8 mouse cellular contexts compared by ENCODE assay signal in genomic region chr16:95703958-95704357, GRCm38 (mm10). TPM values are rescaled to one million over a fixed set of nuclear protein-coding genes. Genes with fewer than 3 reads are reported as not detected.
DNase-seq lines count a peak whose midpoint lies in the region; ATAC-seq and TF ChIP-seq lines count a peak whose summit lies in the region.

No protein-coding gene starts in this region.

- 17% methylated on average over 8 of the region's 8 CpGs for WGBS in heart, adult 2 months
- 23% methylated on average over 8 of the region's 8 CpGs for WGBS in embryonic facial prominence, embryonic 14.5 days
- 38% methylated on average over 8 of the region's 8 CpGs for WGBS in hindbrain, embryonic 16.5 days

- ATAC-seq in embryonic facial prominence, embryonic 14.5 days (ENCODE audit: low read depth) = no peak
- ATAC-seq in hindbrain, embryonic 16.5 days = no peak

- peaks cover 12% of the 10 kb centered on the region for H3K79me2 ChIP-seq in heart, adult 2 months (replicated peaks; ENCODE audit: control insufficient read depth, insufficient read depth, low read length)

- no peak for TF ChIP-seq EP300 in heart, adult 2 months (IDR thresholded peaks at IDR 0.05; ENCODE audit: insufficient read depth, low read depth, low read length)

- intact Hi-C loops in heart, adult 2 months (cut with DNase I) = loop anchor here (2.0 to 5.0 kb wide), 5 partner anchors 47 to 159 kb away; no protein-coding TSS in a partner anchor
- intact Hi-C loops in heart, postnatal 14 days (cut with DNase I) = loop anchor here (2.0 to 5.0 kb wide), 4 partner anchors 55 to 247 kb away; no protein-coding TSS in a partner anchor

- H3K27me3 ChIP-seq in heart, adult 2 months (ENCODE audit: control insufficient read depth, insufficient read depth, low read length) = no peaks in the 10 kb centered on the region
- no peaks in the 10 kb centered on the region for H3K27me3 ChIP-seq in embryonic facial prominence, embryonic 14.5 days (replicated peaks; ENCODE audit: control insufficient read depth, insufficient read depth, low read length)
- H3K27me3 ChIP-seq in hindbrain, embryonic 16.5 days (replicated peaks; ENCODE audit: control insufficient read depth, insufficient read depth, low read length) = no peaks in the 10 kb centered on the region

- H3K4me1 ChIP-seq in heart, adult 2 months (ENCODE audit: control insufficient read depth, insufficient read depth, low read length) = peaks cover 15% of the 10 kb centered on the region
- peaks cover 24% of the 10 kb centered on the region for H3K4me1 ChIP-seq in embryonic facial prominence, embryonic 14.5 days (ENCODE audit: control insufficient read depth, insufficient read depth, low read length)
- H3K4me1 ChIP-seq in hindbrain, embryonic 16.5 days (ENCODE audit: control insufficient read depth, insufficient read depth, low read depth, low read length) = peaks cover 9% of the 10 kb centered on the region

- peaks cover 26% of the 10 kb centered on the region for H3K36me3 ChIP-seq in heart, adult 2 months (ENCODE audit: control insufficient read depth, insufficient read depth, low read length)
- H3K36me3 ChIP-seq in embryonic facial prominence, embryonic 14.5 days (ENCODE audit: control insufficient read depth, insufficient read depth, low read length) = peaks cover 28% of the 10 kb centered on the region
- H3K36me3 ChIP-seq in hindbrain, embryonic 16.5 days (ENCODE audit: control insufficient read depth, insufficient read depth, low read length) = no peaks in the 10 kb centered on the region

- TF ChIP-seq CTCF in heart, adult 2 months (IDR thresholded peaks at IDR 0.05) = no peak

- H3K4me3 ChIP-seq in heart, adult 2 months = peak overlapping the region; percentile 92
- H3K4me3 ChIP-seq in embryonic facial prominence, embryonic 14.5 days (ENCODE audit: low read depth, low read length) = peak overlapping the region; percentile 88
- peak overlapping the region; percentile 29 for H3K4me3 ChIP-seq in hindbrain, embryonic 16.5 days (ENCODE audit: low read length)

- H3K9ac ChIP-seq in heart, adult 2 months (ENCODE audit: low read depth, low read length) = peak overlapping the region; percentile 78
- H3K9ac ChIP-seq in embryonic facial prominence, embryonic 14.5 days (ENCODE audit: low read depth, low read length) = peak overlapping the region; percentile 53
- peak overlapping the region; percentile 37; the same call in 1 of the 2 replicates for H3K9ac ChIP-seq in hindbrain, embryonic 16.5 days (ENCODE audit: low read depth, low read length)

- H3K27ac ChIP-seq in heart, adult 2 months = peak overlapping the region; percentile 100
- 0 out of 2 replicates have a peak overlapping the region, but pooled peaks have one; percentile 95 for H3K27ac ChIP-seq in embryonic facial prominence, embryonic 14.5 days (replicated peaks; ENCODE audit: low read depth, low read length)
- H3K27ac ChIP-seq in hindbrain, embryonic 16.5 days (ENCODE audit: low read depth, low read length) = peak overlapping the region; percentile 6; the same call in 1 of the 2 replicates

- no peak for TF ChIP-seq POLR2A in heart, adult 2 months (IDR thresholded peaks at IDR 0.05; ENCODE audit: insufficient read depth, low read depth, low read length)

- peak overlapping the region; percentile 83 for H3K4me2 ChIP-seq in embryonic facial prominence, embryonic 14.5 days (ENCODE audit: low read depth, low read length)
- H3K4me2 ChIP-seq in hindbrain, embryonic 16.5 days (ENCODE audit: low read length) = peak overlapping the region; percentile 56

- no peaks in the 10 kb centered on the region for H3K9me3 ChIP-seq in embryonic facial prominence, embryonic 14.5 days (ENCODE audit: control insufficient read depth, low read length)
- no peaks in the 10 kb centered on the region for H3K9me3 ChIP-seq in hindbrain, embryonic 16.5 days (ENCODE audit: control insufficient read depth, low read length)

- peak; percentile 44 to 52 for DNase-seq in heart, adult 2 months
- DNase-seq in heart, postnatal 14 days = no peak
- DNase-seq in embryonic facial prominence, embryonic 14.5 days (ENCODE audit: low spot score) = no peak
- DNase-seq in lung, postnatal 14 days = peak; percentile 32
- DNase-seq in frontal cortex, adult 2 months (ENCODE audit: extremely low spot score in 1 of 2, low spot score in 1 of 2) = no peak
- DNase-seq in adrenal gland, adult 2 months = no peak
- no peak for DNase-seq in ovary, postnatal 10 days (ENCODE audit: low spot score)

RNA-seq across cellular contexts. Expression of gene Ets2, which starts 2.1 kb away (rescaled TPM):
- 10 to 100 TPM; 50.3 to 70.6 TPM for total RNA-seq in heart, adult 2 months (2021)
- polyA plus RNA-seq in heart, adult 2 months (2012; rRNA removed) = 47.2 and 60.5 TPM in 2 replicates
- 100 to 1,000 TPM in 1 of 2 experiments, 10 to 100 TPM in 1; 100.0 to 103 TPM for total RNA-seq in heart, postnatal 14 days (2021)
- polyA plus RNA-seq in embryonic facial prominence, embryonic 14.5 days (2014; fragmentation: Nextera tagmentation; extraction: Ambion mirVana) = 55.7 and 56.8 TPM in 2 replicates
- 23.1 and 26.2 TPM in 2 replicates for polyA plus RNA-seq in hindbrain, embryonic 16.5 days (2015; fragmentation: Nextera tagmentation; extraction: Ambion mirVana)
- polyA plus RNA-seq in frontal cortex, adult 2 months (2012; rRNA removed) = 27.1 and 30.2 TPM in 2 replicates
- 10 to 100 TPM; 40.1 to 47.7 TPM for total RNA-seq in adrenal gland, adult 2 months (2021)
- 97.9 and 122 TPM in 2 replicates for polyA plus RNA-seq in adrenal gland, adult 2 months (2012; rRNA removed)

Comparison
In these comparisons a context has a peak if more than half of its experiments do, and no peak if none do; other contexts are left out.
1. DNase-seq: peak in heart, adult 2 months (2 of 2) and lung, postnatal 14 days (single experiment); none in heart, postnatal 14 days (0 of 2), embryonic facial prominence, embryonic 14.5 days (single experiment), frontal cortex, adult 2 months (0 of 2), adrenal gland, adult 2 months (single experiment) and ovary, postnatal 10 days (single experiment).
2. H3K27ac ChIP-seq: peak in every context shown above with its lines; median percentile 100 in heart, adult 2 months; 95 in embryonic facial prominence, embryonic 14.5 days; 6 in hindbrain, embryonic 16.5 days.
3. H3K4me3 ChIP-seq: peak in every context shown above with its lines; median percentile 92 in heart, adult 2 months; 88 in embryonic facial prominence, embryonic 14.5 days; 29 in hindbrain, embryonic 16.5 days.
4. Peak in every context shown above with its lines, with median percentiles within 50 percentile points of each other: H3K9ac ChIP-seq.